18 mouse cellular contexts compared by ENCODE assay signal in the genomic region with DNA sequence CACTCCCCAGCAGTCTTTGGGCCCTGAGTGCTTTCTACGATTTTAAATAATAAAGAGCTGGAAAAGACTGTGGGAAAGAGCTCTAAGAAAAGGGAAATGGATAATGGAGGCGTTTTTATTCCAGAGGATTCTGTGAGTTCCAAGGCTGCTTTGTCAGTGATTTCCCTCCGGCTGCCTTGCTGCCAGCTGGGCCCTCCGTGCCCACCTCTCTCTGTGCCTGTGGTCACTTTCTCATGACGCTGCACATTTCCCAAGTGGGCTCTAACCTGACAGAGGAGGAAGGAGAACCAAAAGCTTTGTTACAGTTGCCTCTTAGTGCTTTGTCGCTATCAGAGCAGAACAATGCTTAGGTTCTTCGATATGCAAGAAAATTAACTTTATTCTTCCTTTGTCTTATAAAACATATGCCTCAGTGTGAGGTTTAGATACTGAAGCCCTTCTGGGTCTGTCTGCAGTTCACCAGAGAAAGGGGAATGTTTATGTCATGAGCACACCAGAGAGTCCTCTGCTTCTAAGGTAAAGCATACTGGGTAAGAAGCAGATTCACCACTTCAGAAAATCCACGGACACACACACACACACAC. TPM values are rescaled to one million over a fixed set of nuclear protein-coding genes. Genes with fewer than 3 reads are reported as not detected.
DNase-seq lines count a peak whose midpoint lies in the region; ATAC-seq lines count a peak whose summit lies in the region.
"Had no signal": no experiment of that assay in that cellular context is flagged by ENCODE, and none has a peak within 500 bp of the region (broad histone marks: within the 10 kb centered on the region; RNA-seq: fewer than 3 reads in every experiment).

No protein-coding gene starts in this region.

- H3K27me3 ChIP-seq in heart, embryonic 12.5 days (replicated peaks): no peaks in the 10 kb centered on the region
- H3K27me3 ChIP-seq in neural tube, embryonic 12.5 days (replicated peaks): no peaks in the 10 kb centered on the region
- H3K27me3 ChIP-seq in neural tube, embryonic 15.5 days (replicated peaks): no peaks in the 10 kb centered on the region
- H3K27me3 ChIP-seq in hindbrain, embryonic 11.5 days (ENCODE audit: control insufficient read depth, insufficient read depth, low read length): no peaks in the 10 kb centered on the region
- H3K27me3 ChIP-seq: Patski had no signal

- WGBS in heart, embryonic 12.5 days: 51% methylated on average over 8 of the region's 8 CpGs
- WGBS in neural tube, embryonic 12.5 days: 56% methylated on average over 8 of the region's 8 CpGs
- WGBS in neural tube, embryonic 15.5 days: 33% methylated on average over 8 of the region's 8 CpGs
- 61% methylated on average over 8 of the region's 8 CpGs for WGBS in hindbrain, embryonic 11.5 days

- no peak for ATAC-seq in heart, embryonic 12.5 days (ENCODE audit: insufficient number of reproducible peaks, low FRiP score)
- ATAC-seq in neural tube, embryonic 12.5 days (ENCODE audit: low FRiP score, low read depth): no peak
- no peak for ATAC-seq in neural tube, embryonic 15.5 days (ENCODE audit: low FRiP score)
- no peak for ATAC-seq in hindbrain, embryonic 11.5 days (ENCODE audit: low FRiP score)
- 0 out of 2 replicates have a peak, but pooled peaks have one; percentile 25 for ATAC-seq in megakaryocyte-erythroid progenitor cell, adult 5-6 weeks (replicated peaks; ENCODE audit: low FRiP score, low TSS enrichment, poor library complexity, severe bottlenecking)
- ATAC-seq in CD4-positive, CD25-positive, alpha-beta regulatory T cell, adult 4 months: no peak
- ATAC-seq: Patski had no signal

- no peak for DNase-seq in heart, postnatal 14 days
- DNase-seq in hindbrain, embryonic 11.5 days (ENCODE audit: low spot score): no peak
- DNase-seq in cerebellum, postnatal 14 days: no peak
- DNase-seq: adrenal gland, adult 8-10 months; embryo, embryonic 11 days; kidney, postnatal 14 days; layer of hippocampus, postnatal 36 days; lung, postnatal 14 days had no signal

- no peaks in the 10 kb centered on the region for H3K9me3 ChIP-seq in heart, embryonic 12.5 days (replicated peaks)
- no peaks in the 10 kb centered on the region for H3K9me3 ChIP-seq in neural tube, embryonic 12.5 days
- H3K9me3 ChIP-seq in neural tube, embryonic 15.5 days (replicated peaks): no peaks in the 10 kb centered on the region
- no peaks in the 10 kb centered on the region for H3K9me3 ChIP-seq in hindbrain, embryonic 11.5 days (ENCODE audit: control insufficient read depth, low read length)

- peaks cover 57% of the 10 kb centered on the region for H3K4me1 ChIP-seq in heart, embryonic 12.5 days (replicated peaks)
- peaks cover 28% of the 10 kb centered on the region for H3K4me1 ChIP-seq in neural tube, embryonic 12.5 days
- H3K4me1 ChIP-seq in neural tube, embryonic 15.5 days: peaks cover 23% of the 10 kb centered on the region
- H3K4me1 ChIP-seq in hindbrain, embryonic 11.5 days (replicated peaks; ENCODE audit: control insufficient read depth, insufficient read depth, low read length): no peaks in the 10 kb centered on the region

- no peak overlapping the region for H3K4me3 ChIP-seq in heart, embryonic 12.5 days
- no peak overlapping the region for H3K4me3 ChIP-seq in neural tube, embryonic 12.5 days
- no peak overlapping the region for H3K4me3 ChIP-seq in neural tube, embryonic 15.5 days (replicated peaks)
- H3K4me3 ChIP-seq in hindbrain, embryonic 11.5 days (ENCODE audit: low read depth, low read length): no peak overlapping the region

- H3K27ac ChIP-seq in heart, embryonic 12.5 days (ENCODE audit: poor library complexity, severe bottlenecking): peak overlapping the region; percentile 74; the same call in 1 of the 2 replicates
- 0 out of 2 replicates have a peak overlapping the region, but pooled peaks have one; percentile 15 for H3K27ac ChIP-seq in neural tube, embryonic 12.5 days
- no peak overlapping the region for H3K27ac ChIP-seq in neural tube, embryonic 15.5 days (replicated peaks)
- 0 out of 2 replicates have a peak overlapping the region, but pooled peaks have one; percentile 7 for H3K27ac ChIP-seq in hindbrain, embryonic 11.5 days (ENCODE audit: low read depth, low read length)

- no peak overlapping the region for H3K9ac ChIP-seq in heart, embryonic 12.5 days
- no peak overlapping the region for H3K9ac ChIP-seq in neural tube, embryonic 12.5 days
- H3K9ac ChIP-seq in neural tube, embryonic 15.5 days (replicated peaks): no peak overlapping the region
- H3K9ac ChIP-seq in hindbrain, embryonic 11.5 days (ENCODE audit: low read depth, low read length): no peak overlapping the region

- no peaks in the 10 kb centered on the region for H3K36me3 ChIP-seq in heart, embryonic 12.5 days
- no peaks in the 10 kb centered on the region for H3K36me3 ChIP-seq in neural tube, embryonic 12.5 days
- no peaks in the 10 kb centered on the region for H3K36me3 ChIP-seq in neural tube, embryonic 15.5 days
- no peaks in the 10 kb centered on the region for H3K36me3 ChIP-seq in hindbrain, embryonic 11.5 days (ENCODE audit: control insufficient read depth, insufficient read depth, low read length)

- H3K4me2 ChIP-seq in heart, embryonic 12.5 days: no peak overlapping the region
- H3K4me2 ChIP-seq in neural tube, embryonic 12.5 days (replicated peaks): no peak overlapping the region
- H3K4me2 ChIP-seq in neural tube, embryonic 15.5 days: no peak overlapping the region
- H3K4me2 ChIP-seq in hindbrain, embryonic 11.5 days (replicated peaks; ENCODE audit: low read depth, low read length): no peak overlapping the region

- intact Hi-C loops in heart, postnatal 14 days (cut with DNase I): no loop called here

RNA-seq across cellular contexts. Expression of gene Fndc7, which starts 5.0 kb away (rescaled TPM):
- 0.04 TPM in 1 of 2 replicates, not detected in the other for polyA plus RNA-seq in heart, embryonic 12.5 days (2016; fragmentation: Nextera tagmentation; extraction: Ambion mirVana)
- total RNA-seq in heart, postnatal 14 days (2021): under 1 TPM in 1 of 2 experiments, not detected in 1; 0.12 TPM
- polyA plus RNA-seq in neural tube, embryonic 12.5 days (2016; fragmentation: Nextera tagmentation; extraction: Ambion mirVana): 0.05 TPM in 1 of 2 replicates, not detected in the other
- 0.04 and 0.38 TPM in 2 replicates for polyA plus RNA-seq in neural tube, embryonic 15.5 days (2015; fragmentation: Nextera tagmentation; extraction: Ambion mirVana)
- 0.28 TPM in 1 of 2 replicates, not detected in the other for polyA plus RNA-seq in hindbrain, embryonic 11.5 days (2014; fragmentation: Nextera tagmentation; extraction: Ambion mirVana)
- not detected in 2 replicates for total RNA-seq in megakaryocyte-erythroid progenitor cell, adult 5-6 weeks (2014; fragmentation: Nextera tagmentation)
- not detected in 2 replicates for total RNA-seq in megakaryocyte-erythroid progenitor cell, adult 5-6 weeks (2017)
- polyA plus RNA-seq in CD4-positive, CD25-positive, alpha-beta regulatory T cell, adult 4 months (2017; shearing (Covaris generic)): under 1 TPM; 0.22 to 0.68 TPM
- total RNA-seq: gastrocnemius, adult 18-20 months had no signal
- polyA plus RNA-seq: stomach, embryonic 14.5 days had no signal

RNA-seq across cellular contexts. Expression of gene Prpf38b, which starts 26.7 kb away (rescaled TPM):
- polyA plus RNA-seq in heart, embryonic 12.5 days (2016; fragmentation: Nextera tagmentation; extraction: Ambion mirVana): 64.7 and 72.6 TPM in 2 replicates
- 10 to 100 TPM; 27.7 to 28.1 TPM for total RNA-seq in heart, postnatal 14 days (2021)
- polyA plus RNA-seq in neural tube, embryonic 12.5 days (2016; fragmentation: Nextera tagmentation; extraction: Ambion mirVana): 76.6 and 78.9 TPM in 2 replicates
- 50.4 and 55.3 TPM in 2 replicates for polyA plus RNA-seq in neural tube, embryonic 15.5 days (2015; fragmentation: Nextera tagmentation; extraction: Ambion mirVana)
- polyA plus RNA-seq in hindbrain, embryonic 11.5 days (2014; fragmentation: Nextera tagmentation; extraction: Ambion mirVana): 84.4 and 85.3 TPM in 2 replicates
- total RNA-seq in megakaryocyte-erythroid progenitor cell, adult 5-6 weeks (2014; fragmentation: Nextera tagmentation): 138 and 220 TPM in 2 replicates
- total RNA-seq in megakaryocyte-erythroid progenitor cell, adult 5-6 weeks (2017): 307 and 371 TPM in 2 replicates
- 100 to 1,000 TPM; 117 to 127 TPM for polyA plus RNA-seq in CD4-positive, CD25-positive, alpha-beta regulatory T cell, adult 4 months (2017; shearing (Covaris generic))

RNA-seq across cellular contexts. Expression of gene Stxbp3, which starts 44.5 kb away (rescaled TPM):
- 27.3 and 27.8 TPM in 2 replicates for polyA plus RNA-seq in heart, embryonic 12.5 days (2016; fragmentation: Nextera tagmentation; extraction: Ambion mirVana)
- total RNA-seq in heart, postnatal 14 days (2021): 10 to 100 TPM; 25.9 to 31.3 TPM
- polyA plus RNA-seq in neural tube, embryonic 12.5 days (2016; fragmentation: Nextera tagmentation; extraction: Ambion mirVana): 21.0 and 21.4 TPM in 2 replicates
- polyA plus RNA-seq in neural tube, embryonic 15.5 days (2015; fragmentation: Nextera tagmentation; extraction: Ambion mirVana): 14.0 and 16.7 TPM in 2 replicates
- polyA plus RNA-seq in hindbrain, embryonic 11.5 days (2014; fragmentation: Nextera tagmentation; extraction: Ambion mirVana): 23.2 and 28.1 TPM in 2 replicates
- 46.7 and 47.5 TPM in 2 replicates for total RNA-seq in megakaryocyte-erythroid progenitor cell, adult 5-6 weeks (2014; fragmentation: Nextera tagmentation)
- 56.6 and 61.3 TPM in 2 replicates for total RNA-seq in megakaryocyte-erythroid progenitor cell, adult 5-6 weeks (2017)
- 10 to 100 TPM; 76.9 to 97.7 TPM for polyA plus RNA-seq in CD4-positive, CD25-positive, alpha-beta regulatory T cell, adult 4 months (2017; shearing (Covaris generic))

RNA-seq across cellular contexts. Expression of gene Henmt1, which starts 54.9 kb away (rescaled TPM):
- 0.20 TPM in 1 of 2 replicates, not detected in the other for polyA plus RNA-seq in heart, embryonic 12.5 days (2016; fragmentation: Nextera tagmentation; extraction: Ambion mirVana)
- total RNA-seq in heart, postnatal 14 days (2021): not detected
- 0.71 and 0.74 TPM in 2 replicates for polyA plus RNA-seq in neural tube, embryonic 12.5 days (2016; fragmentation: Nextera tagmentation; extraction: Ambion mirVana)
- 2.3 and 2.9 TPM in 2 replicates for polyA plus RNA-seq in neural tube, embryonic 15.5 days (2015; fragmentation: Nextera tagmentation; extraction: Ambion mirVana)
- 0.52 and 0.84 TPM in 2 replicates for polyA plus RNA-seq in hindbrain, embryonic 11.5 days (2014; fragmentation: Nextera tagmentation; extraction: Ambion mirVana)
- not detected in 2 replicates for total RNA-seq in megakaryocyte-erythroid progenitor cell, adult 5-6 weeks (2014; fragmentation: Nextera tagmentation)
- total RNA-seq in megakaryocyte-erythroid progenitor cell, adult 5-6 weeks (2017): not detected in 2 replicates
- 1 to 10 TPM in 1 of 2 experiments, not detected in 1; 2.3 TPM for polyA plus RNA-seq in CD4-positive, CD25-positive, alpha-beta regulatory T cell, adult 4 months (2017; shearing (Covaris generic))
- total RNA-seq: gastrocnemius, adult 18-20 months had no signal

RNA-seq across cellular contexts. Expression of gene Gm9857, which starts 55.4 kb away (rescaled TPM):
- not detected in 2 replicates for polyA plus RNA-seq in heart, embryonic 12.5 days (2016; fragmentation: Nextera tagmentation; extraction: Ambion mirVana)
- not detected for total RNA-seq in heart, postnatal 14 days (2021)
- not detected in 2 replicates for polyA plus RNA-seq in neural tube, embryonic 12.5 days (2016; fragmentation: Nextera tagmentation; extraction: Ambion mirVana)
- not detected in 2 replicates for polyA plus RNA-seq in neural tube, embryonic 15.5 days (2015; fragmentation: Nextera tagmentation; extraction: Ambion mirVana)
- polyA plus RNA-seq in hindbrain, embryonic 11.5 days (2014; fragmentation: Nextera tagmentation; extraction: Ambion mirVana): 0.52 TPM in 1 of 2 replicates, not detected in the other
- total RNA-seq in megakaryocyte-erythroid progenitor cell, adult 5-6 weeks (2014; fragmentation: Nextera tagmentation): not detected in 2 replicates
- not detected in 2 replicates for total RNA-seq in megakaryocyte-erythroid progenitor cell, adult 5-6 weeks (2017)
- polyA plus RNA-seq in CD4-positive, CD25-positive, alpha-beta regulatory T cell, adult 4 months (2017; shearing (Covaris generic)): not detected
- total RNA-seq: adrenal gland, adult 8-10 months; gastrocnemius, adult 18-20 months; layer of hippocampus, postnatal 36 days had no signal
- polyA plus RNA-seq: C2C12; neural tube, embryonic 14.5 days; Patski; stomach, embryonic 14.5 days had no signal
